Mouse (Mus musculus): Measurements from ENCODE around the gene Sec14l2.

The Sec14l2 gene

GRCm38 (mm10) chr11:4103522-4103921, 19.7 kb downstream of the Sec14l2 start:
- in situ Hi-C loops (cut with MboI; ENCODE audit: unreplicated experiment in 2 of 2), result no loop called here

GRCm38 (mm10) chr11:4101851-4102250, 21.4 kb downstream of the Sec14l2 start:
- in situ Hi-C loops (cut with MboI; ENCODE audit: unreplicated experiment in 2 of 2), result no loop called here

GRCm38 (mm10) chr11:4099447-4099846, 23.8 kb downstream of the Sec14l2 start:
- in situ Hi-C loops (cut with MboI; ENCODE audit: unreplicated experiment in 2 of 2), result no loop called here

- in situ Hi-C loops (cut with MboI; ENCODE audit: unreplicated experiment in 2 of 2), result no loop called here
These were observed 24.4 kb downstream of the Sec14l2 start for GRCm38 (mm10) chr11:4098816-4099215.

- in situ Hi-C loops (cut with MboI; ENCODE audit: unreplicated experiment in 2 of 2), result no loop called here
These were observed 25.1 kb downstream of the Sec14l2 start for GRCm38 (mm10) chr11:4098120-4098519.

GRCm38 (mm10) chr11:4097091-4097621, 26.1 kb downstream of the Sec14l2 start:
- in situ Hi-C loops (cut with MboI; ENCODE audit: unreplicated experiment in 2 of 2), result no loop called here

- in situ Hi-C loops (cut with MboI; ENCODE audit: unreplicated experiment in 2 of 2), result no loop called here
These were observed 26.9 kb downstream of the Sec14l2 start for GRCm38 (mm10) chr11:4096054-4096984.

- in situ Hi-C loops (cut with MboI; ENCODE audit: unreplicated experiment in 2 of 2), result no loop called here
These were observed 27.8 kb downstream of the Sec14l2 start, which contains the start of gene Mtfp1 for GRCm38 (mm10) chr11:4095171-4096053. TSS of gene Mtfp1 (minus strand) at chr11:4095445.

GRCm38 (mm10) chr11:4094378-4095170, 28.6 kb downstream of the Sec14l2 start:
- in situ Hi-C loops (cut with MboI; ENCODE audit: unreplicated experiment in 2 of 2), result no loop called here

- in situ Hi-C loops (cut with MboI; ENCODE audit: unreplicated experiment in 2 of 2), result no loop called here
These were observed 29.5 kb downstream of the Sec14l2 start for GRCm38 (mm10) chr11:4093459-4094377.

- in situ Hi-C loops (cut with MboI; ENCODE audit: unreplicated experiment in 2 of 2), result loop anchor here in 1 of 2 experiments (5.0 kb wide), 1 partner anchor 85 kb away; no protein-coding TSS in a partner anchor
These were observed 35.9 kb downstream of the Sec14l2 start for GRCm38 (mm10) chr11:4087267-4087666.

GRCm38 (mm10) chr11:4086246-4086645, 37.0 kb downstream of the Sec14l2 start:
- in situ Hi-C loops (cut with MboI; ENCODE audit: unreplicated experiment in 2 of 2), result loop anchor here in 1 of 2 experiments (5.0 kb wide), 1 partner anchor 84 kb away; no protein-coding TSS in a partner anchor

- in situ Hi-C loops (cut with MboI; ENCODE audit: unreplicated experiment in 2 of 2), result no loop called here
These were observed 39.7 kb downstream of the Sec14l2 start for GRCm38 (mm10) chr11:4083316-4084078.

GRCm38 (mm10) chr11:4080219-4080618, 43.0 kb downstream of the Sec14l2 start:
- in situ Hi-C loops (cut with MboI; ENCODE audit: unreplicated experiment in 2 of 2), result no loop called here

- in situ Hi-C loops (cut with MboI; ENCODE audit: unreplicated experiment in 2 of 2), result loop anchor here in 1 of 2 experiments (5.0 kb wide), 1 partner anchor 76 kb away; no protein-coding TSS in a partner anchor
These were observed 44.8 kb downstream of the Sec14l2 start for GRCm38 (mm10) chr11:4078267-4078933.

- in situ Hi-C loops (cut with MboI; ENCODE audit: unreplicated experiment in 2 of 2), result loop anchor here in 1 of 2 experiments (5.0 kb wide), 1 partner anchor 74 kb away; no protein-coding TSS in a partner anchor
These were observed 46.6 kb downstream of the Sec14l2 start for GRCm38 (mm10) chr11:4076633-4077032.

GRCm38 (mm10) chr11:4069664-4070063, 53.6 kb downstream of the Sec14l2 start:
- in situ Hi-C loops (cut with MboI; ENCODE audit: unreplicated experiment in 2 of 2), result no loop called here

All from v-Abl transformed pro-B cells (cell line).